Mouse (Mus musculus) splenic B cell, adult 2 months (primary cell): ENCODE measurements around the gene 2310011J03Rik.

Source experiments
- DNase-seq: peaks from one replicate; pipeline ENCODE4 v3.0.0-alpha.2; 2011; ENCODE audit warnings: low read depth, low spot score
- H3K27me3 ChIP-seq: 2 replicates; pipeline ENCODE4 v1.6.1; 2012; ENCODE audit warnings: mild to moderate bottlenecking, low read length, moderate library complexity, mixed read lengths; ENCODE audit not compliant: control insufficient read depth, poor library complexity, insufficient read depth, severe bottlenecking
- H3K36me3 ChIP-seq: 2 replicates; pipeline ENCODE4 v1.6.1; 2012; ENCODE audit warnings: mild to moderate bottlenecking, low read length, moderate library complexity, mixed read lengths; ENCODE audit not compliant: control insufficient read depth, poor library complexity, insufficient read depth, severe bottlenecking

2310011J03Rik gene

DNA sequence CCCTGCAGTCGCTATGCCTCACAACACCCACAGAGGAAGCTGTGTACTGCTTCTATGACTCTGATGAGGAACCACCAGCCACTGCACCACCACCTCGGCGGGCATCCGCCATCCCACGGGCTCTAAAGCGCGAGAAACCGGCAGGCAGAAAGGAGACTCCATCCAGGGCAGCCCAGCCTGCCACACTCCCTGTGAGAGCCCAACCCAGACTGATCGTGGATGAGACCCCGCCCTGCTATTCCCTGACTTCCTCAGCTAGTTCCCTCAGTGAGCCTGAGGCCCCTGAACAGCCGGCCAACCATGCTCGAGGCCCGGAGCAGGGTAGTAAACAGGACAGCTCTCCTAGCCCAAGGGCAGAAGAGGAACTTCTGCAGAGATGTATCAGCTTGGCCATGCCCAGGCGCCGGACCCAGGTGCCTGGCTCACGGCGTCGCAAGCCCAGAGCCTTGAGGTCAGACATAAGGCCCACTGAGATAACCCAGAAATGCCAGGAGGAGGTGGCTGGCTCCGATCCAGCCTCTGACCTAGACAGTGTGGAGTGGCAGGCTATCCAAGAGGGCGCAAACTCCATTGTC, 6.6 kb downstream of the 2310011J03Rik start:
- no peaks in the 10 kb centered on the region for H3K27me3 ChIP-seq
- DNase-seq = peak; percentile 67
- no peaks in the 10 kb centered on the region; the same call in 1 of the 2 replicates for H3K36me3 ChIP-seq

- Histone ChIP-seq H3K36me3 (no peaks in the 10 kb centered on the region; the same call in 1 of the 2 replicates), H3K27me3 (no peaks in the 10 kb centered on the region)
- DNase-seq = no peak
These were observed 7.5 kb downstream of the 2310011J03Rik start for GRCm38 (mm10) chr10:80312586-80313504.

- Histone ChIP-seq H3K36me3 (no peaks in the 10 kb centered on the region), H3K27me3 (no peaks in the 10 kb centered on the region)
- no peak for DNase-seq
These were observed 8.8 kb downstream of the 2310011J03Rik start for GRCm38 (mm10) chr10:80311560-80311959.

DNA sequence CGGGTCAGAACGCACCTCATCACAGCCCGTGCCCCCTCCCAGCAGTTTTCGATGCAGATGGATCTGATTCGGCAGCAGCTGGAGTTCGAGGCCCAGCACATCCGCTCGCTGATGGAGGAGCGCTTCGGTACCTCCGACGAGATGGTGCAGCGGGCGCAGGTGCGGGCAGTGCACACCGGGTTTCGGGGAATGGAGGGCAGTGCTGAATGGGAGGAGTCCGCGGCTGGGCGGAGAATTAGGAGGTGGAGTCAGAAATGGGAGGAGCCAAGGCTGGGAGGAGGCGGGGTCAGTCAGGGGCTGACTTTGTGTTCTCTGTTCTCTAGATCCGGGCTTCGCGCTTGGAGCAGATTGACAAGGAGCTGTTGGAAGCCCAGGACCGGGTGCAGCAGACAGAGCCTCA, 15.5 kb downstream of the 2310011J03Rik start:
- H3K36me3 ChIP-seq = no peaks in the 10 kb centered on the region
- H3K27me3 ChIP-seq = no peaks in the 10 kb centered on the region; the same call in none of the 2 replicates
- peak; percentile 78 for DNase-seq

GRCm38 (mm10) chr10:80304458-80304857, 15.9 kb downstream of the 2310011J03Rik start:
- H3K27me3 ChIP-seq = no peaks in the 10 kb centered on the region; the same call in none of the 2 replicates
- no peak for DNase-seq
- no peaks in the 10 kb centered on the region for H3K36me3 ChIP-seq

GRCm38 (mm10) chr10:80302471-80302881, 17.9 kb downstream of the 2310011J03Rik start:
- Histone ChIP-seq H3K27me3 (no peaks in the 10 kb centered on the region; the same call in none of the 2 replicates), H3K36me3 (no peaks in the 10 kb centered on the region)
- DNase-seq = no peak

DNA sequence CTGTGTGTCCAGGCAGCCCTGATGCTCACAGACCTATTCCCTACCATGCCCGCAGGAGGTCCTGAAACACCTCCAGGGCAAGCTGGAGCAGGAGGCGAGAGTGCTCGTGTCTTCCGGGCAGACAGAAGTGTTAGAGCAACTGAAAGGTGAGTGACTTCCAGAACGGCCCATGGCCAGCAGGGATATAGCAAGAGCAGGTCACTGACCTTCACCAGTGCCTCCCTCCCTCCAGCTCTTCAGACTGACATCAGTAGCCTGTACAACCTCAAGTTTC, 18.3 kb downstream of the 2310011J03Rik start:
- no peaks in the 10 kb centered on the region for H3K36me3 ChIP-seq

DNA sequence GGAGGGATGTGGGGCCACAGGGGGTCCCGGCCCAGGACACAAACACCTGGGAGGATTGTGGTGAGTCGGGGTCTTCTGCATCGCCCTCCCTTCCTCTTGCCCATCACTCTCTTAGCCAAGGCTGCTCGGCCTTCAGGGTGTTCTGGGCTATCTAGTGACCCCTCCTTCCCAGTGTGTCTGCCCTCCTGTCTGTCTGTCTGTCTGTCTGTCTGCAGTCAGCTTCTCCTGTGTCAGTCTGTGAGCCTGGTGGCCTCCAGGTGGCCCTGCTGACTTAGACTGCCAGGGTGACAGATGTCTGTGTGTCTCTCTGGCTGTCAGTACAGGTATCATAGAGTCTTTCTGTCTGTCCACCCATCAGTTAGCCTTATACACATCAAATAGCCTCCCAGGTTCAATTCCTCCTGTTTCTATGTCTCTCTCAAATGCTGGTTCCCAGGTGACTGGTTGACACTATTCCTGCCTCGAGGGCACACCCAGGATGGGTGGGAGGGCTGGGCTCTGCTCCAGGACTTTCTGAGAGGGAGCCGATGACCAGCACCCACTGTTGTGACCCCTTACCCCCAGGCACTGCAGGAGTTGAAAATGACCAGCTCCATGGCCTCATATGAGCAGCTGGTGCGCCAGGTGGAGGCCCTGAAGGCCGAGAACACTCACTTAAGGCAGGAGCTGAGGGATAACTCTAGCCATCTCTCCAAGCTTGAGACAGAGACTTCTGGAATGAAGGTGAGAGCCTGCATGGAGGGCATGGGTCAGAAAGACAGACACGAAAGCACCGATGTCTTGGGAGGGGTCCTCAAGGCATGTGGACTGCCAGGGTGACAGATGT, 18.9 kb downstream of the 2310011J03Rik start:
- no peaks in the 10 kb centered on the region; the same call in none of the 2 replicates for H3K27me3 ChIP-seq
- no peaks in the 10 kb centered on the region for H3K36me3 ChIP-seq
- DNase-seq = no peak

More for the DNA sequence above, 18.3 kb downstream of the 2310011J03Rik start:
- H3K27me3 ChIP-seq = no peaks in the 10 kb centered on the region; the same call in none of the 2 replicates
- DNase-seq = no peak

DNA sequence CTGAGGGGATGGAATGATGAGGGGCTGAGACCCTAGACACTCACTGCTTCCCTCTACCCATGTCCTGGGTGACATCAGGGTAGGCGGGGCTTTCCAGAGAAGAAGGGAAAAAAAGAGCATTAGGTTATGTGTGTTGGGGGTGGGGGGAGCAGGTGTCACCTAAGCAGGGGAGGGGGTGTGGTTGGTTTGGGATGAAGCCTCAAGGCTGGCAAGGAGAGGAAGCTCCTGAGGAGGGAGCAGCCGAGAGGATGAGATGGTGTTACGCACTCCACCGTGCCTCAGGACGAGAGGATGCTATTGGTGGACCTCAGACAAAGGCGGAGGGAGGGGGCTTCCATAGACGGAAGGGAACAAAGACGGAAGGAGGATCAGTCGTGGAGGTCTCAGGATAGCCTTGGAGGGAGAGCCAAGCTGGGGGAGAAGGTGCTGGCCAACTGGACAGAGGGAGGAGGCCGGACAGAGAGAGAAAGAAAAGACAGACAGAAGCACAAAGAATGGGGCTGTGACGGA, 19.6 kb downstream of the 2310011J03Rik start:
- DNase-seq = no peak
- Histone ChIP-seq H3K27me3 (no peaks in the 10 kb centered on the region; the same call in none of the 2 replicates), H3K36me3 (no peaks in the 10 kb centered on the region)

GRCm38 (mm10) chr10:80299824-80300223, 20.5 kb downstream of the 2310011J03Rik start:
- Histone ChIP-seq H3K27me3 (no peaks in the 10 kb centered on the region; the same call in none of the 2 replicates), H3K36me3 (peaks cover under 1% of the 10 kb centered on the region; the same call in 1 of the 2 replicates)
- DNase-seq = no peak

DNA sequence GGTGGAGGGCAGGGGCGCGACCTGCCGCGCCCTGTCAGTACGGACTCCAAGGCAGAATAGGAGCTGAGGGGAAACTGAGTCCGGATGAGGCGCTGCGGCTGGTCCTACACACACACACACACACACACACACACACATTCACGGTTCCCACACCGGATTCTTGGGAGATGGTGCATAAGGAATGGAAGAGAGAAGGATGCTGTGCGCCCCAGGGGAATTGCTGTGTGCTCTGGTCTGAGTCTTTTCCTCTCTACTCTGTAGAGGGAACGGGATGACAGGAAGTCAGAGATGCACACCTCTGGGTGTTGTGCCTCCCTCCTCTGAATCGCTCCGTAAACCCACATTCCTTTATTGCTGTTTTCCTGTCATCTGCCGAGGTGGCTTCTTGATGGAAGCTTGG, 21.0 kb downstream of the 2310011J03Rik start:
- no peak for DNase-seq
- H3K27me3 ChIP-seq = no peaks in the 10 kb centered on the region; the same call in none of the 2 replicates
- H3K36me3 ChIP-seq = peaks cover 5% of the 10 kb centered on the region

GRCm38 (mm10) chr10:80298571-80299281, 21.6 kb downstream of the 2310011J03Rik start:
- DNase-seq = no peak
- Histone ChIP-seq H3K36me3 (peaks cover 6% of the 10 kb centered on the region), H3K27me3 (no peaks in the 10 kb centered on the region; the same call in none of the 2 replicates)

DNA sequence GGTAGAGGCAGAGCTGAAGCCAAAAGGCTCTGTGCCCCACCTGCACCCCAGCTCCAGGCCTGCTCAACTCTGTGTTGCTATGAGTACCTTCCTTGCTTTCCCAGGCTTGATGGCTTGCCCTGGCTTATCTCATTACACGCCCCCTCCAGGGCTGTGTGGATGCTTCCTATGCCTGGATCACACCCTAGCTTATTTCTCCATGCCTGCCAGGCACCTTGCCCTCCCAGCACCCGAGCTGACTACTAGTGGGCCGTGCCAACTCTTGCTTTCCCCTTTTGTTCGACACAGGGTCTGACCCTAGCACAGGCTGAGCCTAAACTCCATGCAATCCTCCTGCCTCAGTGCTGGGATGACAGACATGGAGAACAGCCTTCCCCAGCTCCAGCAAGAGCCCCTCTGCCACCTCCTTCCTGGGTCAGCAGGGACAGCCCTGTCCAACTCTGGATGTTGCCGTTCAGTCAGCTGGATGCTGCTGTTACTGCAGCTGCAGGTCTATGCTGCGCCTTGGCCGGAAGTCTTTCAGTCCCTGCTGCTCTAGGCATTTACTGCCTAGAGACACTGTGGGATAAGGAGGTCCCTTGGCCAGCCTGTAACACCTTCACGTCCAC, 22.7 kb downstream of the 2310011J03Rik start:
- no peak for DNase-seq
- Histone ChIP-seq H3K27me3 (no peaks in the 10 kb centered on the region; the same call in none of the 2 replicates), H3K36me3 (peaks cover 10% of the 10 kb centered on the region)
